Mouse (Mus musculus): ENCODE data around the gene 1110017D15Rik.

1110017D15Rik gene

DNA sequence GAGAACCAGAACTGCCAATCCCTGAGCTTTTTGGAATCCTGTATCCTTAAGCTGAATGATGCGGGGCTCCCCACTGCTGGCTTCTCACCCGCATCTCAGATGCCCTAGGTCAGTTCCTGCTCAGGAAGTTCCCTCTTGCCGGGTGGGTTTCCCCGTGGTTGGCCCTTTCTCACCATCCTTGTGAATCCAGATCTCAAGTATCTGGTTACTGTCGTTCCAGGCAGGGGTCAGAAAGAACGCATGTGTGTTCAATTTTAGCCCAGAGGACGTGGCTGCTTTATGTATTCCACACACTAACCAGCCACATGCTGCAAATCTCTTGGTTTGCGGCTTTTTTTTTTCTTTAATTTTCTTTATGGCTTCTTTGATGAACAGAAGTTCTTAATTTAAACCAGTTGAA lies 3.4 kb downstream of the 1110017D15Rik start:
- DNase-seq (ENCODE audit: low read depth, low spot score) = no peak

DNA sequence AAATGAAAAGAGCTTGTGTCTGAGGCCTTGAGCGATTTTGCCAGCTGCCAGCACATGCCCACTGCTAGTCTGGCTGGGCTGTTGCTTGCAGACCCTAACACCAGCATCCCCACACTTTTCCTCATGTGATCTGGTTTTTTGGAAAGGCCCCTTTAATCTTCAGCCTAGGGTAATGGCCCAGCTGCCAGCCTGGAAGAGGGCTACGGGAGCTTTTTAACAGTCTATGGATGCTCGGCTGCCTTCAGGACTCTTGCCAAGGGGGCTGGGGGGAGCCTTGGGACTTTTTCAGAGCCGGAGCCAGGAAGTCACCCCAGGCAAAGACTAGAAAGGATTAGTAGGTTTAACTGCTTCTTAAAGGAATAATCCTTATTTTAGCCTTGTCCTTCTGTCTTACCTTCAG lies 3.8 kb downstream of the 1110017D15Rik start:
- no peak for DNase-seq (ENCODE audit: low read depth, low spot score)

DNA sequence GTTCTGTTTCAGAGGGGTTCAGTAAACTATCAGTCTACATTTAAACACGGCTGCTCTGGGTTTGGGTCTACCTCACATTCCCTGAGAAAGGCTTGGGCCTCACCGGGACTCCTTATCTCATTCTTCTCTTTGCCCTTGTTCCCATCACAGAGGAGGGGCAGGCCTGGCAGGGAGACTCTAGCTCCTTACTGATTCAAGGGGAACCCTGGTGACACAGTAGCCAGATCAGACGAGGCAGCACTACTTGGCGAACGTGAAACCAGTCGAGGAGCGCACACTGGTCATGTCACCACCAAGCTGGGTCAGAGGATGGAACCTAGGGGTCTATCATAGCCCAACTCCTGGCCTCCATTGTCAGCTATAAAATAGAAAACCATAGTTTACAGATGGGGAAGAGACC lies 9.1 kb downstream of the 1110017D15Rik start:
- no peak for DNase-seq (ENCODE audit: low read depth, low spot score)

DNA sequence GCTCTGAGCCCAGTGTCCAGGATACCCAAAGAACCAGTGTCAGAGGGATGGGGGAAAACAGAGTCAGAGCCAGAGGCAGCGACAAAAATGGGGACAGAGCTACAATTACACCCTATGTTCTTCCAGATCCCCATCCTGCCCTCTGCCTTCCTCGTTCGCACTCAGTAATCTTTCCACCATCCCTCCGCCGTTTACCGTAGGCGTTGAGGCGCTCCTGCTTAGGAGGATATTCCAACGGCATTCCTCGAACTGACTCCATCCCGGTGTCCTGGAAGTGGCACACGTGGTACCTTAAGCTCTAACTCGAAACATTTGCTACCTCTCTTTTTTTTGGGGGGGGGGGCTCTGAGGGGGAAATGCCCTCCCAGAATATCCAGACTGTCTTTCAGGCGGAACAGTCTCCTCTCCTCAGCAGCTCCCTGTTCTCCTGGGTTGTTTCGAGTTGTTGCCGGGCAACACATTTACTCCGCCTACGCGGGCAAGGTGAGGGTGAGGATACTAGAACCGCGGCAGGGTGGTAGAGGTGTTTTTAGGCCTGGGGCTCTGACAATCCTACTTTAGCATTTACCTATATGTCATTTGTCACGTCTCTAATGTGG lies 9.7 kb downstream of the 1110017D15Rik start:
- peak; percentile 54 for DNase-seq (ENCODE audit: low read depth, low spot score)

DNA sequence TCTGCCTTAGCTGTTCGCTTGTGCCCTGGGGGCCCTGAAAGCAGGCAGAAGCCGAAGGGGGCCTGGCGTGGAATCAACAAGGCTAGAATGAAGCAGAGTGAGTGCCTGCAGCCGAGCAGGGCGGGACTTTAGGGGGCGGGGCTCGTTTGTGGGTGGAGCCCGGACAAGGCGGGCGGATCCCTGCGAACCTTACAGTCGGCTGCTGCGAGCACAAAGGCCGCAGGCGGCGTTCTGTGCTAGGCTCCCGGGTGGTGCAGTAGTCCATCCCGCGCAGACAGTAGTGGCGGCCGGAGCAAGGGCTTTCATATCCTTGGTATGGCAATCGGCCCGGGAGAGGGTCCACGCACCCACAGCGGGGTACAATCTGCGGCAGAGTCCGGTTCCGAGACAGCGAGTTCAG lies 10.2 kb downstream of the 1110017D15Rik start:
- peak; percentile 87 for DNase-seq (ENCODE audit: low read depth, low spot score)

DNA sequence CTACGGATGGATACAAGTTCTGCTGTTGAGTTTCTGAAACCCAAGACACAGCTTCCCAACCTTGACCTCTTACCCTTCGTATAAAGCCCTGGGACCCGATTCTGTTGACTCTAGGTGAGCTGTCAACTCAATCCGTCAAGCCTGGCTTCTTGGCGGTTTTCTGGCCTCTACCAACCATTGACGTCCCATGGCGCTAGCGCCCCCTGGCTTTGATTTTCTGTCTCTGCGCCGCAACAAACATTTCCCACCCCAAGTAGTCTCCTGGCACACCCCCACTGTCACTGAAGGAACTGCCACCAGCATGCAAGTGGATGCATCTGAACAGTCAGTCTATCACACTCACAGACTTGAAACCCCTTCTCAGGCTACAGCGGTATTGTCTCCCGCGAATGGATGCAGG lies 11.0 kb downstream of the 1110017D15Rik start:
- DNase-seq (ENCODE audit: low read depth, low spot score) = peak; percentile 54

DNA sequence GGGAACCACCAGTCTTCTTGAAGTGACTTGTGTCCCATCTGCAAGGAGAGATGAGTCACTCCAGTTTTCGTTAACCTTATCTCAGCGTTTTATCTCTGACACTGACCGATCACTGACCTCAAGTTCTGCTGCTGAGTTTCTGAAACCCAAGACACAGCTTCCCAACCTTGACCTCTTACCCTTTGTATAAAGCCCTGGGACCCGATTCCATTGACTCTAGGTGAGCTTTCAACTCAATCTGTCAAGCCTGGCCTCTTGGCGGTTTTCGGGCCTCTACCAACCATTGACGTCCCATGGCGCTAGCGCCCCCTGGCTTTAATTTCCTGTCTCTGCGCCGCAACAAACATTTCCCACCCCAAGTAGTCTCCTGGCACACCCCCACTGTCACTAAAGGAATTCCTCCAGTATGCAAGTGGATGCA lies 12.0 kb downstream of the 1110017D15Rik start:
- no peak for DNase-seq (ENCODE audit: low read depth, low spot score)

DNA sequence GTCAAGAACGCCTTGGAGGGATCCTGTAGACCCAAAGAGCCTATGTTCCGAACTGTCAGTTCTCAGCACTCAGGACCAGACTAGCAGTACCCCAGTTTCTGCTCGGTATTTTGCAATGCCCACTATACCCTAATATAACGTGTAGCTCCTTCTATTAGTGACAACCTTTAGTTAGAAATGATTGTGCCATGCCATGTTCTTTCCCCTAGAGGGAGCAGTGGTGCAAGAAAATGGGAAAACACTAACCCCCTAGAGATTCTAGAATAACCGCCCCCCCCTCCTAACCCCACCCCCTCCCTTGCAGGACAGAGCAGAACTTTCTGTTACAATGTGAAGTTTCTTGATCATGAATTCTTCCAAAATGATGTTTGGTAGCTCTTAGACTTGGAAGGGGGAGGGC lies 12.8 kb downstream of the 1110017D15Rik start:
- DNase-seq (ENCODE audit: low read depth, low spot score) = no peak

DNA sequence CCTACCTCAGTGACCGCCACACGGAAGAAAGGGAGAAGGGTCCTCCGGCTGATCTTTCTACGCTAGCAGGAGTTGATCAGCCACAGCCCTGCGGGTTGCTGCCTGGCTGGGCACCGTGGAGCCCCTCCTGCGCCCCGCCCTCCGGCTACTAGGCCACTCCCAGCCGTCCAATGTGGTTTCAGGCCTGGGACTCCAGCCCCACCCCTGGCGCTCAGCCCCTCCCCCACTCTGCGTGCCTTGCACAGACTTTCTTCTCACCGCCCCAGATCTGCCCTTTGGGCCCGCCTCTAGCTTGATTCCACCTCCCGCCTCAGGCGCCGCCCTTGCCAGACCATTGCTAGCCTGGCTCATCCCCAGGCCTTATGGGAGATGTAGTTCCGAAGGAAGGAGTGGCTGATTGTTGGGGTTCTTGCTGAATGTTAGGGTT lies 14.1 kb downstream of the 1110017D15Rik start, which contains the start of gene AI464131:
Gene AI464131 (minus strand): TSS at position 91 of the 427 bp plus-strand sequence.
- DNase-seq (ENCODE audit: low read depth, low spot score) = peak; percentile 98

DNA sequence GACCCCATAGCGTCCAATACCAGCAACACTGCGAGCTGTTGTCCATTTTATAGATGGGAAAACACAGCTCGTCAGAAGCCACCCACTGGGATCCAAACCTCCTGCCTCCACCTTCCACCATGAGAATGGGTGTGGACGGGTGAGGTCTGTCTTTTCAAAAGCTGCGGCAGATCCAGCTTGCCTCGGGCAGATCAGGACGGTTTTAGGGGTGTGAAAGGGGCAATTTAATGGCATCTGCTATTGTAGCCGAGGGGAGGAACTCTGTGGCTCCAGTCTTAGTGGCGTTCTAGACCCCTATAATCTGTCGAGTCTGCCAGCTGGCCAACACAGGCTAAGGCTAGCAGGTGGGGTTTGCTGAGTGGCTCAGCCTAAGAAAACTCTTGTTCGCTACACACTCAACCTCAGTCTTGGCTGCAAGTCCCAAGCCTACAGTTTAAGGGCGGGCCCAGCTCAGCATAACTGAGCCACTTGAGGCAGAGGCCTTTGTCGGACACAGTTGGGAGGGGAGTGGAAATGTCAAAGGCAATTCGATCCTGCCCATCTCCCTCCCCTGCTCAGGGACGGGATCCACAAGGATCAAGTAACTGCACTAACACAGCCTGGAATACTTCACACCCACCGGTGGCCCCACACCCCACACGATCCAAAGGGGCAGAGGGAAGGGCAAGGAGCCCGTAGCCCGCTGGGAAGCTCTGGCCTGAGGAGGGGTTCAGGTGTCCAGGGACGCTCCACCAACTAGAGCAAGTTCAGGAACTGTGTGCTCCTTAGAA lies 14.8 kb downstream of the 1110017D15Rik start:
- no peak for DNase-seq (ENCODE audit: low read depth, low spot score)

DNA sequence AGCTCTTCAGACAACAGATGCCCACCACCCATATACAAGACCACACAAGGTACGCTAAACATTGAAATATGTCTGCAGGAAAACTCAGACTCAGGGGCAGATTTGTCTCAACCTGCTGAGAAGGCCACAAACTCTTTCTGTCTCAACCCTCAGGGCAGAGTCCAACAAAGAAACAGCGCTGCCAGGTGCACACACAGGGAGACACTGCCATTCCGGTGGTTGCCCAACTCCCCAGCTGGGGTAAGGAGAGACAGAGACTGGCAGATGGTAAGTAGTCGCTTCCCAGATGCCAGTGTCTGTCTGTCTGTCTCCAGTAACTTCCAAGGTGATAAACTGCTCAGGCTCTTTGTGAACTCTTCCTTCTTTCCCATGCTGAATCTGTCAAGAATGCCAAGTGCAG lies 16.3 kb downstream of the 1110017D15Rik start:
- no peak for DNase-seq (ENCODE audit: low read depth, low spot score)

DNA sequence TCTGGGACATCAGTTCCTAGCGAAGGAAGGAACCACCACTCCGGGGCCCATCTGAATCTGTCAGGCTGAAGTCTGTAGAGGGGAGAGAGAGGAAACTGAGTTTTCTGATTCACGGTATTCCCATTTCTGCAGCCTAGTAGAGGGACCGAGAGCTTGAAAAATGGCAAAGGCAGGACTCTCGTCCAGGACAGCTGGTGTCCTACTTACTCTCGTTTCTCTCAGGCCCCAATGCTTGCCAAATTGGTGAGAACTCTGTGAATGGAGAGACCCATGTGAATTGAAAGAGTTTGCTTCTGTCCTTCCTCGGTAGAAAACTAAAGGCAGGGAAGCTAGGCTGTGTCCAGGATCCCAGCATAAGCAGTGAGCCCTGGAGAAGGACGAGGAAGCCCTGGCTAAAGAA lies 17.5 kb downstream of the 1110017D15Rik start:
- DNase-seq (ENCODE audit: low read depth, low spot score) = peak; percentile 43

DNA sequence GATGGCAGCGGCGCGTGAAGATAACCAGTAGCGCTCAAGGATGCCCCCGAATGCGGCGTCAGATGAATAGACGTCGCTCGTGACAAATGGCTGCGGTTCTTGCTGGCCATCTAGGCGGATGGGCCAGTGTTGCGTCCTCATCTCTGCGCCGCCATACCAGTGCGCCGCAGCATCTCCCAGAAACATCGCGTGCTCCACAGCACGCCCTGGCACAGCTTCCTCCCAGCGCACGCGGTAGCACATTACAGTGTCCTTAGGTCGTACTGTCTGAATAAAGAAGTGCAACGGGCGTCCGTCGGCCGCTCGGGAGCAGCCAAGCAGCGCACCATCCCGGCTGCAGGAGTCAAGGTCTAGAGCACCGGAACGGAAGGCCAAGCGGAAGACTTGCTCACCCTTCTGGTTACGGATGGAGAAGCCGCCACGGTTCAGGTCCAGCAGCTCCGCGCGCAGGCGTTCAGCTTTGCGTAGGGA lies 18.2 kb downstream of the 1110017D15Rik start:
- no peak for DNase-seq (ENCODE audit: low read depth, low spot score)

DNA sequence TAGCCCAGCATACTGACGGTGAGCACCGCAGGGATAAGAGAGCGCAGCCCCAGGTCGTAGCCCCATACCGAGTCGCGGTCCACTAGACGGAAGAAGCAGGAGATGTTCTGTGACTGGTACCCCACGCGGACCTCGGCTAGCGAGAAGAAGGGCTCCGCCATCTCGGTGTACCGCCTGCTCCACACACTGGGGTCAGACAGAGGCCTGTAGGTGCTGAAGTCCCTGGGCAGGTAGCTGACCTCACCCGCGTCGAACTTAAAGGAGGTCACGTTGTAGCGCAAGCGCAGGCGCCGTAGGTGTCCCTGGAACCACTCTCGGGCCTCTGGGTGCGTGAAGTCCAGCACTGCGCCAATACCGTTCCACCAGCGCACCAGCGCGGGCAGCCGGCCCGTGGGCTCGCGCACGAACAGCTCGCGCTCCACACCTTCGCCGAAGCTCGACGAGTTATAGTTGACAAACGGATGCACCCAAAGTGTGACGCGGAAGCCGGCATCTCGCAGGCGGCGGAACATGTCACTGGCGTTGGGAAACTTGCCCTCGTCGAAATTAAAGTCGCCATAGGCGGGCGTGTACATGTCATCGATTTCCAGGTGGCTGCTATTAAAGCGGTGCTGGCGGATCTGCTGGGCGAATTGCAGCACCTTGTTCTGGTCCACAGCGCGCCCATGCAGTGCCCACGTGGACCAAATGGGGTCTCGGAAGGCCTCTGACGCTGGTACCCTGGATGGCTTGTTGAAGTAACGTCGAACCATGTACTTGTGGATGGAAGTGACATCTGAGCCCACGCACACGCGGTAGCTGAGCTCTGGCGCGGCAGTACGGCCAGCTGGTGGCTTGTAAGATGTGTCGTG lies 18.9 kb downstream of the 1110017D15Rik start:
- no peak for DNase-seq (ENCODE audit: low read depth, low spot score)

DNA sequence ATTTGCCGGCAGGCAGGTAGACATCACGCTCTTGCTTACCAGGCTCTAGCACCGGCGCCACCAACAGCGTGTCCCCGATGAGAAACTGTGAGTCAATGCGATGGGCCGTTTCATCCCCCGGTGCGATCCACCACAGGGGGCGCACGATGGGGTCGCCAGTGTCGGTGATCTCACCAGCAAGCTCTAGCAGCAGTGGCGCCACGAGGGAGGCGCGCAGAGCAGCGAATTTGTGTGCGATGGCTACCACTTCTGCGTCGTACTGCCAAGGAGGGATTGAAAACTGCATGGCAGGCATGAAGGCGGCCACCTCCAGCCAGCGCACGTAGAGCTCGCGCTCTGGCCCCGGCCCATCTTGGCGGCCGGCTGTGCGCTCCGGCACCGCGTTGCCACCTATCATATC lies 19.6 kb downstream of the 1110017D15Rik start:
- DNase-seq (ENCODE audit: low read depth, low spot score) = no peak

DNA sequence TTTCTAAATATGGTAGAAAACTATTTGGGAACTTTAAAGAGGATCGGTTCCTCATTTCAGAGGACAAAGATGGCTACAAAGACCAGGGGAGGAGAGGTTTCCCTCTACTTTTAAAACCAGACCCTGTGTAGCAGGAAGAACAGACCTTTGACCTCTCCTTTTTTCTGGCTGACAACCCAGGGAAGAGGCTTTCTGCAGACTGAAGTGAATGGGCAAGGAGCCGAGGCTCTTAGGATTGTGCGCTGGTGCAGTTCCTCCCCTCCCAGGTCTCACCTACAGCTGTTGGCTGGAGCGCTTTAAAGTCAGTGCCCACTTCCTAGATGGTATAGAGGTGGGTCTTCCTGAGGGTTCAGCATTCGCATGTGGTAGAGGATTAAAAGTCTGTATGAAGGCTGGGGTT lies 20.1 kb downstream of the 1110017D15Rik start:
- DNase-seq (ENCODE audit: low read depth, low spot score) = no peak

DNA sequence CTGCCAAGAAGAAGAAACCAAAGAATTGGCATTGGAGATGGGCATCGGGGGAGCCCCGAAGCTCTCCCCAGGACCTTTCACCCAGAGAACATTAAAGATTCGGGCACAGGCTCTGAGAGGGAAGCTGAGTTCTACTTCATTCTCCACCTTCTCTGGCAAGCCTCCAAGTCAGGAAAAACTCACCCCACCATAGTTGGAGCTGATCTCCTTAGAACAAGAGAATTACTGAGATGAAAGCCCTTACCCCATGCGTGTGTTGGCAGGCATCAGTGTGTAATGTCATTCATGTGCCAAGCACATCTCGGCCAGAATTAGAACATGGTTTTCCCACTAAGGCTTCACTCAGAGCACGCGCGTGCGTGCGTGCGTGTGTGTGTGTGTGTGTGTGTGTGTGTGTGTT lies 21.3 kb downstream of the 1110017D15Rik start:
- DNase-seq (ENCODE audit: low read depth, low spot score) = no peak

DNA sequence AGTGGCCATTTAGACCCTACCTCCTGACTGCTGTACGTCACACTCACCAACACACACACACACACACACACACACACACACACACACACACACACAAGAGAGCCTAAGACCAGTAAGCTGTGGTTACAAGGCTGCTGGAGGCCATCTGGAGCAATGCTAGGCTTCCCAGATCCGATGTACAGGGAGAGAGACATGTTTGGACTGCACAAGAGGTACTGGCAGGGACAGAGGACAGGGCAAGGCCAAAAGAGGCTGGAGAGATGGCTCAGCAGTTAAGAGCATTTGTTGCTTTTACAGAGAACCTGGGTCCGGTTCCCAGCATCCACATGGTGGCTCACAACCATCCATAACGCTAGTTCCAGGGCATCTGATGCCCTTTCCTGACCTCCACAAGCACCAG lies 22.1 kb downstream of the 1110017D15Rik start:
- no peak for DNase-seq (ENCODE audit: low read depth, low spot score)

DNA sequence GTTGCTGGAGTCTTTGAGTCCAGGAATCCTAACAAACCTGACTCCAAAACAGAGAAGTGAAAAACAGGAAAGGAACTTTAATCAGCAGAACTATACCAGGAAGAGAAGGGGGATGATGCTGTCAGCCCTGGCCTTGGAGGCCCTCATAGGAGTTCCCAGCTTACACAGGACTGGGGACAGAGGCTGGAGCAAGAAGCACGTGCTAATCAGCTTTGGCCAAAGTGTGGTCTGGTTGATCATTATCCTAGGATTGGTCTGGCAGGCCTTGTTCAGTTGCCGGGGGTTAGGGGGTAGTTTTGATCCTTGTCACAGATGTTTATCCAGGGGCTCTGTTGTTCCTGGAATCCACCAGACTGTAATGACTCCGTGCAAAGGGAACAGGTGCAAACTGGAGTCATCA lies 22.8 kb downstream of the 1110017D15Rik start:
- DNase-seq (ENCODE audit: low read depth, low spot score) = no peak

DNA sequence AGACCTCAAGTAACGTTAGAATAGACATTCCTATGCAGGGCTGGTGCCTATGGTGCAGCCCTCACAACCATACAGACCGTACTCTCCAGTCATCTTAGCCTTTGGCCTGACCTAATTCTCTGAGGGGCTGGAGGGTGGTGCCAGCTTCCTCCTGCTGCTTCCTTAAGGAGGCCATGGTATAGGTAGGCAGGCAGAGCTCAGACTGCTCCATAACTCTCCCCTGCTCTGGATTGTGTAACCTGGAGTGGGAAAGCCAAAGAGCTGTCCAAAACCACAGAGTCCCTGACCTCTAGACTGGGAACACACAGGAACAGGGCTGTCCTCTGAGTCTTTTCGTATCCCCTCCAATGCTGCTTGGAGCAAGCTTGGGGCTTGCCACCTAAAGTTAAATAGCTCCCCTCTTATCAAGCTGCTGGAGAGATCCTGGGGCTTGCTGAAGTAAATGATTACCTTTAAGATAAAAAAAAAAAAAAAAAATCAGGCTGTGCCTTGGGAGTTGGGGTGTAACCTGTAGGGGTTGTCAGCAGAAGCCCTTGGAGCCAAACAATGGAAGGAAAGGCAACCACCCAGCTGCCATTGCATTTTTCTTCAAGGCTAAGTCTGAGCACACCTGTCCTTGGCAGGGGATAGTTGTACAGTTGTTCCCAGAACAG lies 23.5 kb downstream of the 1110017D15Rik start:
- no peak for DNase-seq (ENCODE audit: low read depth, low spot score)

DNA sequence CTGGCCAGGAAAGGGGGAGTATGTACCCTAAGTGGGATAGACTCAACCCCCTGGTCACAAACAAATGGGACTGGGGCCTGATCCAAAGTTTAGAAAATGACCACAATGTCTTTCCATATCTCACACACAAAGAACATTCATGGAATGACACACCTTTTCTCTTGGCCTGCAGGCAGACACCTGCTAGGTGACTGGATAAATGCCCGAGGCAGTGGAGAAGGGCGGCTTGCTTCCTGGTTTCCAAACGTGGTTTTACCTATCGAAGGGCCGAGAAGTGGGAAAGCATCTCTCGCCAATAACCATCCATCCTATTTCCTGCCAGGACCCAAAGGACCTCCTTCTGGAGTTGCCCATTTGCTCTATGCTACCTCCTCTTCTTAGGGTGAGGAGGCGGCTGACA lies 24.2 kb downstream of the 1110017D15Rik start:
- DNase-seq (ENCODE audit: low read depth, low spot score) = no peak

DNA sequence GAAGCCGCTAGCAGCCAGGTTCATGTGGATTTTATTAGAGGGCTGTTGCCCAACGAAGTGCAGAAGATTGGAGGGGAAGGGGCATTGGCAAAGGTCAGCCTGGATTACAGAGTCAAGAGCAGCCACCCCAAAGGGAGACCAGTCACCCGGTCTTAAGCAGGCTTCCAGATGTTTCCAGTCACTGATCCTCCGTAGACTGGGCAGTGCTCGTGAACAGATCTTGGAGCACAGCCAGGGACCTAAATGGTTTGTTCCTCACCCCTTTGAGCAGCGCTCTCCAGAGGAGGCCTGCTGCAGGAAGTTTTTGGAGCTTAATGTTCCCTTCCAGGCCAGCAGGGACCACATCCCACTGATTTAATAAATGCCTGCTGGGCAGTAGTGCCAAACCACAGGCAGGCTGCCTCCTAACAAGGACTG lies 35.5 kb downstream of the 1110017D15Rik start:
- no peak for DNase-seq (ENCODE audit: low read depth, low spot score)
